Mouse (Mus musculus): ENCODE results near the gene Snph. TPM values are rescaled to one million over a fixed set of nuclear protein-coding genes. Genes with fewer than 3 reads are reported as not detected.
"Not testable (repeated sequence)": the region's sequence is repeated elsewhere in the genome, so short reads cannot be mapped to it uniquely, and the experiment has no call there.

Gene Snph
- polyA plus RNA-seq, 1 experiment from 2014 or later: 4.9 TPM

- no peaks in the 10 kb centered on the region for H3K36me3 ChIP-seq (ENCODE audit: control insufficient read depth, insufficient read depth, low read length)
- H3K4me2 ChIP-seq (ENCODE audit: low read length): no peak overlapping the region
- DNase-seq (ENCODE audit: low spot score): peak; percentile 75
- H3K9me3 ChIP-seq (replicated peaks; ENCODE audit: control insufficient read depth, low read length): no peaks in the 10 kb centered on the region
- ATAC-seq: no peak
- H3K4me3 ChIP-seq (ENCODE audit: low read depth, low read length): no peak overlapping the region
- WGBS: 35% methylated on average over 2 of the region's 2 CpGs
- H3K27ac ChIP-seq (ENCODE audit: low read depth, low read length): no peak overlapping the region
- peaks cover 5% of the 10 kb centered on the region for H3K4me1 ChIP-seq (ENCODE audit: control insufficient read depth, insufficient read depth, low read length)
- no peak overlapping the region for H3K9ac ChIP-seq (ENCODE audit: low read length)
- no peaks in the 10 kb centered on the region for H3K27me3 ChIP-seq (replicated peaks; ENCODE audit: control insufficient read depth, insufficient read depth, low read length)
Observed at GRCm38 (mm10) chr2:151634903-151635302, 2.5 kb upstream of the Snph start.

- no peak overlapping the region for H3K9ac ChIP-seq (ENCODE audit: low read length)
- DNase-seq (ENCODE audit: low spot score): no peak
- peak overlapping the region; percentile 88 for H3K4me2 ChIP-seq (ENCODE audit: low read length)
- H3K36me3 ChIP-seq (ENCODE audit: control insufficient read depth, insufficient read depth, low read length): no peaks in the 10 kb centered on the region
- H3K4me3 ChIP-seq (ENCODE audit: low read depth, low read length): peak overlapping the region; percentile 73; the same call in 1 of the 2 replicates
- ATAC-seq: no peak
- WGBS: 46% methylated on average over 5 of the region's 5 CpGs
- peaks cover 5% of the 10 kb centered on the region for H3K4me1 ChIP-seq (ENCODE audit: control insufficient read depth, insufficient read depth, low read length)
- no peak overlapping the region for H3K27ac ChIP-seq (ENCODE audit: low read depth, low read length)
- no peaks in the 10 kb centered on the region for H3K27me3 ChIP-seq (replicated peaks; ENCODE audit: control insufficient read depth, insufficient read depth, low read length)
- no peaks in the 10 kb centered on the region for H3K9me3 ChIP-seq (replicated peaks; ENCODE audit: control insufficient read depth, low read length)
Observed at GRCm38 (mm10) chr2:151632982-151633381, 589 bp upstream of the Snph start.

GRCm38 (mm10) chr2:151631406-151632158 is 811 bp downstream of the Snph start:
- Histone ChIP-seq H3K36me3 (ENCODE audit: control insufficient read depth, insufficient read depth, low read length) (no peaks in the 10 kb centered on the region), H3K27ac (ENCODE audit: low read depth, low read length) (peak overlapping the region; percentile 71), H3K4me3 (ENCODE audit: low read depth, low read length) (peak overlapping the region; percentile 73), H3K9me3 (replicated peaks; ENCODE audit: control insufficient read depth, low read length) (no peaks in the 10 kb centered on the region), H3K4me2 (ENCODE audit: low read length) (peak overlapping the region; percentile 88), H3K4me1 (ENCODE audit: control insufficient read depth, insufficient read depth, low read length) (peaks cover 5% of the 10 kb centered on the region), H3K9ac (ENCODE audit: low read length) (peak overlapping the region; percentile 85), H3K27me3 (replicated peaks; ENCODE audit: control insufficient read depth, insufficient read depth, low read length) (no peaks in the 10 kb centered on the region)
- ATAC-seq: no peak; the same call in none of the 2 replicates
- 3% methylated on average over 22 of the region's 22 CpGs for WGBS
- peak; percentile 6 for DNase-seq (ENCODE audit: low spot score)

- no peak for ATAC-seq
- Histone ChIP-seq H3K27me3 (replicated peaks; ENCODE audit: control insufficient read depth, insufficient read depth, low read length) (no peaks in the 10 kb centered on the region), H3K27ac (ENCODE audit: low read depth, low read length) (no peak overlapping the region), H3K9me3 (replicated peaks; ENCODE audit: control insufficient read depth, low read length) (no peaks in the 10 kb centered on the region), H3K4me3 (ENCODE audit: low read depth, low read length) (no peak overlapping the region), H3K4me1 (ENCODE audit: control insufficient read depth, insufficient read depth, low read length) (peaks cover 5% of the 10 kb centered on the region), H3K9ac (ENCODE audit: low read length) (no peak overlapping the region), H3K4me2 (ENCODE audit: low read length) (no peak overlapping the region), H3K36me3 (ENCODE audit: control insufficient read depth, insufficient read depth, low read length) (no peaks in the 10 kb centered on the region)
- 83% methylated on average over 7 of the region's 7 CpGs for WGBS
- DNase-seq (ENCODE audit: low spot score): no peak
Observed at GRCm38 (mm10) chr2:151629310-151629709, 3.1 kb downstream of the Snph start.

GRCm38 (mm10) chr2:151628011-151628410 is 4.4 kb downstream of the Snph start:
- Histone ChIP-seq H3K4me2 (ENCODE audit: low read length) (no peak overlapping the region), H3K4me3 (ENCODE audit: low read depth, low read length) (no peak overlapping the region), H3K36me3 (ENCODE audit: control insufficient read depth, insufficient read depth, low read length) (no peaks in the 10 kb centered on the region), H3K9ac (ENCODE audit: low read length) (no peak overlapping the region), H3K4me1 (ENCODE audit: control insufficient read depth, insufficient read depth, low read length) (peaks cover 5% of the 10 kb centered on the region), H3K9me3 (replicated peaks; ENCODE audit: control insufficient read depth, low read length) (no peaks in the 10 kb centered on the region), H3K27ac (ENCODE audit: low read depth, low read length) (no peak overlapping the region), H3K27me3 (replicated peaks; ENCODE audit: control insufficient read depth, insufficient read depth, low read length) (no peaks in the 10 kb centered on the region)
- DNase-seq (ENCODE audit: low spot score) (no peak), ATAC-seq (no peak)
- 91% methylated on average over 3 of the region's 3 CpGs for WGBS

- no peaks in the 10 kb centered on the region for H3K36me3 ChIP-seq (ENCODE audit: control insufficient read depth, insufficient read depth, low read length)
- no peaks in the 10 kb centered on the region for H3K9me3 ChIP-seq (replicated peaks; ENCODE audit: control insufficient read depth, low read length)
- no peak overlapping the region for H3K4me3 ChIP-seq (ENCODE audit: low read depth, low read length)
- H3K4me2 ChIP-seq (ENCODE audit: low read length): no peak overlapping the region
- H3K9ac ChIP-seq (ENCODE audit: low read length): no peak overlapping the region
- H3K27me3 ChIP-seq (replicated peaks; ENCODE audit: control insufficient read depth, insufficient read depth, low read length): no peaks in the 10 kb centered on the region
- no peak for DNase-seq (ENCODE audit: low spot score)
- 90% methylated on average over 7 of the region's 7 CpGs for WGBS
- H3K27ac ChIP-seq (ENCODE audit: low read depth, low read length): no peak overlapping the region
- no peak for ATAC-seq
- peaks cover 2% of the 10 kb centered on the region for H3K4me1 ChIP-seq (ENCODE audit: control insufficient read depth, insufficient read depth, low read length)
Observed at GRCm38 (mm10) chr2:151626296-151626695, 6.1 kb downstream of the Snph start.

- no peaks in the 10 kb centered on the region for H3K27me3 ChIP-seq (replicated peaks; ENCODE audit: control insufficient read depth, insufficient read depth, low read length)
- no peak for ATAC-seq
- H3K27ac ChIP-seq (ENCODE audit: low read depth, low read length): no peak overlapping the region
- no peak for DNase-seq (ENCODE audit: low spot score)
- H3K4me2 ChIP-seq (ENCODE audit: low read length): no peak overlapping the region
- no peaks in the 10 kb centered on the region for H3K4me1 ChIP-seq (ENCODE audit: control insufficient read depth, insufficient read depth, low read length)
- H3K4me3 ChIP-seq (ENCODE audit: low read depth, low read length): no peak overlapping the region
- H3K36me3 ChIP-seq (ENCODE audit: control insufficient read depth, insufficient read depth, low read length): no peaks in the 10 kb centered on the region
- no peaks in the 10 kb centered on the region for H3K9me3 ChIP-seq (replicated peaks; ENCODE audit: control insufficient read depth, low read length)
- H3K9ac ChIP-seq (ENCODE audit: low read length): no peak overlapping the region
- WGBS: 90% methylated on average over 3 of the region's 3 CpGs
Observed at GRCm38 (mm10) chr2:151623776-151624175, 8.6 kb downstream of the Snph start.

GRCm38 (mm10) chr2:151616551-151617329 is 15.7 kb downstream of the Snph start:
- H3K4me2 ChIP-seq (ENCODE audit: low read length): no peak overlapping the region
- H3K36me3 ChIP-seq (ENCODE audit: control insufficient read depth, insufficient read depth, low read length): no peaks in the 10 kb centered on the region
- no peak for DNase-seq (ENCODE audit: low spot score)
- H3K27me3 ChIP-seq (replicated peaks; ENCODE audit: control insufficient read depth, insufficient read depth, low read length): no peaks in the 10 kb centered on the region
- no peak for ATAC-seq
- no peak overlapping the region for H3K27ac ChIP-seq (ENCODE audit: low read depth, low read length)
- H3K4me1 ChIP-seq (ENCODE audit: control insufficient read depth, insufficient read depth, low read length): no peaks in the 10 kb centered on the region
- no peaks in the 10 kb centered on the region for H3K9me3 ChIP-seq (replicated peaks; ENCODE audit: control insufficient read depth, low read length)
- no peak overlapping the region for H3K4me3 ChIP-seq (ENCODE audit: low read depth, low read length)
- WGBS: 74% methylated on average over 6 of the region's 6 CpGs
- H3K9ac ChIP-seq (ENCODE audit: low read length): no peak overlapping the region

GRCm38 (mm10) chr2:151615779-151616178 is 16.6 kb downstream of the Snph start:
- H3K4me3 ChIP-seq (ENCODE audit: low read depth, low read length); H3K27ac ChIP-seq (ENCODE audit: low read depth, low read length); H3K9ac ChIP-seq (ENCODE audit: low read length); H3K9me3 ChIP-seq (replicated peaks; ENCODE audit: control insufficient read depth, low read length); DNase-seq (ENCODE audit: low spot score); H3K4me2 ChIP-seq (ENCODE audit: low read length); H3K36me3 ChIP-seq (ENCODE audit: control insufficient read depth, insufficient read depth, low read length); H3K27me3 ChIP-seq (replicated peaks; ENCODE audit: control insufficient read depth, insufficient read depth, low read length); ATAC-seq; H3K4me1 ChIP-seq (ENCODE audit: control insufficient read depth, insufficient read depth, low read length): not testable (repeated sequence)
- 80% methylated on average over 6 of the region's 8 CpGs for WGBS

Data from forebrain, embryonic 14.5 days (tissue).